8 mouse cellular contexts compared by ENCODE assay signal in the genomic region with DNA sequence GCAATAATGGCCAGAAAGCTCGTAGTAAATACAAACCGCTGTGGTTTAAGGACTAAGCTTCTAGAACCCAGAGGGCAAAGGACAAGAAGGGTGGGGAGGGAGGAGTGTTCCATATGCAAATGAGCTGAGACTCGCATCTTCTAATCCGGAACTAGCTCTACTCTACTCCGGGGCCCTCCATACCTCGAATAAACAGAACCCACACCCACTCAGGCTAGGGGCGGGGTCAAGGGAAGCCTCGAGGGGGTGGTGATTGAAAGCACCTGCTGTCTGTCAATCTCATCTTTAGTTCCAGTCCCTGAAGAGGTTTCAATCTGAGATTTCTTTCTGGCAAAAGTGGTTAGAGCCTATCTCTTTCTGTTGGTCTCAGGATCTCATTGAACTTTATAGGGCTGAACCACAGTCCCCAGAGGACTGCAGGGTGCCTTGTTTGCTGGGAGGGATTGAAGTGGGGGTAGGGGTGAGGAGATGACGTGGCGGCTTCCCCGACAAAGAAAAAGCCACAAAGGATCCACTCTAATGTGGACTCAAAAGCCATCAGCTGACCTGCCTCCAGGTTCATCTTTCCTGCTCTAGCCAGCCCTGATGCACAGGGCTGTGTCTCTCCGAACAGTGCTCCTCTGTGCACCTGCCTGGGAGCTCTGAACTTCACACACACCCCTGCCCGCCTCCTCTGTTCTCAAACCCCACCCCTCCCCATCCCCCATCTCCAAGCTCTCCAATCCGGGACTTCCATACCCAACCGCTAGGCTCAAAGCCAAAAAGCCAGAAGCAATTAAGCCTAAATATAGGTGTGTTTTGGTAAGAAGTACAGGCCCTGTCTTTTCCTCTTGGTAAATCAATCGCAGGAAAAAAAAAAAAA. TPM values are rescaled to one million over a fixed set of nuclear protein-coding genes. Genes with fewer than 3 reads are reported as not detected.
A peak's percentile ranks its signal among the peaks of the same experiment; 100 is the strongest.
DNase-seq lines count a peak whose midpoint lies in the region; ATAC-seq and TF ChIP-seq lines count a peak whose summit lies in the region.

No protein-coding gene starts in this region.

- no peak overlapping the region for H3K4me3 ChIP-seq in liver, embryonic 16.5 days (ENCODE audit: low read depth, low read length)
- no peak overlapping the region for H3K4me3 ChIP-seq in spleen, adult 2 months (ENCODE audit: extremely low read depth, insufficient read depth, insufficient read length)

- H3K4me2 ChIP-seq in liver, embryonic 16.5 days (ENCODE audit: low read depth, low read length): 0 out of 2 replicates have a peak overlapping the region, but pooled peaks have one; percentile 0

- peaks cover 32% of the 10 kb centered on the region for H3K27me3 ChIP-seq in liver, embryonic 16.5 days (ENCODE audit: control insufficient read depth, insufficient read depth, low read depth, low read length)
- peaks cover 7% of the 10 kb centered on the region for H3K27me3 ChIP-seq in spleen, adult 2 months (ENCODE audit: control insufficient read depth, insufficient read depth, low read length)

- no peak for TF ChIP-seq CTCF in spleen, adult 2 months (IDR thresholded peaks at IDR 0.05; ENCODE audit: extremely low read depth, insufficient read depth, insufficient read length, insufficient replicate concordance)

- TF ChIP-seq POLR2A in spleen, adult 2 months (IDR thresholded peaks at IDR 0.05; ENCODE audit: low read depth, low read length): no peak

- peak; percentile 37 for DNase-seq in gastrocnemius, postnatal 14 days
- no peak for DNase-seq in gastrocnemius, postnatal 25 days
- DNase-seq in brain, adult 2 months (ENCODE audit: low read depth, low spot score): peak; percentile 72
- peak; percentile 83 for DNase-seq in induced T-regulatory cell, adult 2 months (ENCODE audit: low read depth)
- DNase-seq in spleen, adult 2 months (ENCODE audit: low read depth in 1 of 2, low spot score in 2 of 2): peak; percentile 41 to 44
- no peak for DNase-seq in gastrocnemius, adult 8-10 months (ENCODE audit: low spot score in 2 of 2)
- DNase-seq in layer of hippocampus, adult 8-10 months (ENCODE audit: low spot score in 2 of 2): no peak

- intact Hi-C loops in gastrocnemius, postnatal 14 days (cut with DNase I; ENCODE audit: low total_unique reads): no loop called here

- H3K9me3 ChIP-seq in liver, embryonic 16.5 days (replicated peaks; ENCODE audit: control insufficient read depth, low read length): no peaks in the 10 kb centered on the region

- H3K36me3 ChIP-seq in liver, embryonic 16.5 days (ENCODE audit: control insufficient read depth, insufficient read depth): no peaks in the 10 kb centered on the region
- no peaks in the 10 kb centered on the region for H3K36me3 ChIP-seq in spleen, adult 2 months (ENCODE audit: control insufficient read depth, insufficient read depth, low read length)

- no peak overlapping the region for H3K27ac ChIP-seq in liver, embryonic 16.5 days (ENCODE audit: low read length)
- no peak overlapping the region for H3K27ac ChIP-seq in spleen, adult 2 months (ENCODE audit: insufficient read depth, low read length)

- peak; percentile 35; the same call in 1 of the 2 replicates for ATAC-seq in liver, embryonic 16.5 days (ENCODE audit: low read depth)

- 15% methylated on average over 16 of the region's 16 CpGs for WGBS in liver, embryonic 16.5 days (ENCODE audit: insufficient replicate concordance)
- WGBS in spleen, adult 2 months: 32% methylated on average over 16 of the region's 16 CpGs

- H3K9ac ChIP-seq in liver, embryonic 16.5 days (ENCODE audit: low read depth, low read length): no peak overlapping the region

- H3K4me1 ChIP-seq in liver, embryonic 16.5 days (ENCODE audit: control insufficient read depth, low read depth, low read length): peaks cover 5% of the 10 kb centered on the region
- peaks cover 5% of the 10 kb centered on the region; the same call in 1 of the 2 replicates for H3K4me1 ChIP-seq in spleen, adult 2 months (ENCODE audit: control insufficient read depth, insufficient read depth, insufficient read length)

RNA-seq across cellular contexts. Expression of a gene that starts 4.6 kb away (rescaled TPM):
- under 1 TPM in 1 of 2 experiments, not detected in 1; 0.43 TPM for total RNA-seq in gastrocnemius, postnatal 14 days (2021)
- total RNA-seq in gastrocnemius, postnatal 25 days (2021): not detected
- polyA plus RNA-seq in liver, embryonic 16.5 days (2015; fragmentation: Nextera tagmentation; extraction: Ambion mirVana): 0.51 TPM in 1 of 2 replicates, not detected in the other
- polyA plus RNA-seq in spleen, adult 2 months (2012; rRNA removed): 0.11 and 0.21 TPM in 2 replicates
- total RNA-seq in gastrocnemius, adult 8-10 months (2022): not detected
- total RNA-seq in layer of hippocampus, adult 8-10 months (2022): under 1 TPM in 2 of 4 experiments, not detected in 2; 0.20 to 0.25 TPM

RNA-seq across cellular contexts. Expression of a gene that starts 32.8 kb away (rescaled TPM):
- not detected for total RNA-seq in gastrocnemius, postnatal 14 days (2021)
- not detected for total RNA-seq in gastrocnemius, postnatal 25 days (2021)
- polyA plus RNA-seq in liver, embryonic 16.5 days (2015; fragmentation: Nextera tagmentation; extraction: Ambion mirVana): 0.35 and 0.45 TPM in 2 replicates
- 0.14 TPM in 1 of 2 replicates, not detected in the other for polyA plus RNA-seq in spleen, adult 2 months (2012; rRNA removed)
- total RNA-seq in gastrocnemius, adult 8-10 months (2022): under 1 TPM in 1 of 4 experiments, not detected in 3; 0.59 TPM
- not detected for total RNA-seq in layer of hippocampus, adult 8-10 months (2022)

Comparison
In these comparisons a context has a peak if more than half of its experiments do, and no peak if none do; other contexts are left out.
1. DNase-seq: peak in gastrocnemius, postnatal 14 days (single experiment), brain, adult 2 months (single experiment), induced T-regulatory cell, adult 2 months (single experiment) and spleen, adult 2 months (2 of 2); none in gastrocnemius, postnatal 25 days (single experiment), gastrocnemius, adult 8-10 months (0 of 2) and layer of hippocampus, adult 8-10 months (0 of 2).